Mouse (Mus musculus) intestine, embryonic 16.5 days (tissue): Measurements from ENCODE around the gene Rsrc1. TPM values are rescaled to one million over a fixed set of nuclear protein-coding genes. Genes with fewer than 3 reads are reported as not detected.

Source experiments
- ATAC-seq: fragments of 200-750 bp; cut with Nextera tagmentation; 2 replicates; pipeline ENCODE4 v1.8.0; 2017; ENCODE audit warnings: moderate TSS enrichment, moderate library complexity
- H3K27ac ChIP-seq: fragments of 300-500 bp; sonication (generic); 2 replicates; pipeline ENCODE4 v1.5.1; 2014; ENCODE audit warnings: mild to moderate bottlenecking, low read length
- H3K27me3 ChIP-seq: fragments of 300-500 bp; sonication (generic); replicated peaks from 2 replicates; pipeline ENCODE4 v1.6.1; 2014; ENCODE audit warnings: low read length, control low read depth, mixed read lengths; ENCODE audit not compliant: control insufficient read depth, insufficient read depth
- H3K36me3 ChIP-seq: fragments of 300-500 bp; sonication (generic); 2 replicates; pipeline ENCODE4 v1.6.1; 2014; ENCODE audit warnings: low read length, control low read depth; ENCODE audit not compliant: control insufficient read depth, insufficient read depth
- H3K4me1 ChIP-seq: fragments of 300-500 bp; sonication (generic); 2 replicates; pipeline ENCODE4 v1.6.1; 2014; ENCODE audit warnings: low read length, control low read depth, mixed read lengths; ENCODE audit not compliant: control insufficient read depth, insufficient read depth
- H3K4me2 ChIP-seq: fragments of 300-500 bp; sonication (generic); 2 replicates; pipeline ENCODE4 v1.6.1; 2014; ENCODE audit warnings: low read depth, low read length, control low read depth
- H3K4me3 ChIP-seq: fragments of 300-500 bp; sonication (generic); 2 replicates; pipeline ENCODE4 v1.5.1; 2014; ENCODE audit warnings: mild to moderate bottlenecking, low read length
- H3K9ac ChIP-seq: fragments of 300-500 bp; sonication (generic); 2 replicates; pipeline ENCODE4 v1.6.1; 2014; ENCODE audit warnings: low read depth, low read length
- H3K9me3 ChIP-seq: fragments of 300-500 bp; sonication (generic); 2 replicates; pipeline ENCODE4 v1.6.1; 2016; ENCODE audit warnings: low read length, control low read depth; ENCODE audit not compliant: control insufficient read depth
- WGBS: fragments of 180-500 bp; shearing (Covaris S2); extraction: QIAGEN DNeasy Blood & Tissue Kit; methylation state at CpG from one replicate; pipeline ENCODE4 v1.1.7; 2014; 5-methylcytosine and 5-hydroxymethylcytosine counted together
- polyA plus RNA-seq: library from polyadenylated mRNA; unstranded; fragments of >200 nt; fragmentation: Nextera tagmentation; extraction: Ambion mirVana; gene quantifications from 2 replicates; pipeline ENCODE4 v1.2.1, GENCODE M21; 2015

The Rsrc1 gene
- 18.9 and 21.1 TPM in 2 replicates for polyA plus RNA-seq

GRCm38 (mm10) chr3:66981101-66981661 lies at the start of gene Rsrc1:
Rsrc1 (plus strand) TSS chr3:66981390.
- H3K9me3 ChIP-seq = no peaks in the 10 kb centered on the region
- H3K27ac ChIP-seq = no peak within 1 kb of the TSS
- peaks cover 48% of the 10 kb centered on the region for H3K27me3 ChIP-seq
- peak within 1 kb of the TSS; percentile 73 for H3K4me2 ChIP-seq
- no peak within 1 kb of the TSS for H3K9ac ChIP-seq
- peaks cover 17% of the 10 kb centered on the region; the same call in 1 of the 2 replicates for H3K4me1 ChIP-seq
- under 1% methylated on average over 41 of the region's 62 CpGs for WGBS
- ATAC-seq = peak; percentile 36
- peak within 1 kb of the TSS; percentile 53 for H3K4me3 ChIP-seq
- no peaks in the 10 kb centered on the region for H3K36me3 ChIP-seq

DNA sequence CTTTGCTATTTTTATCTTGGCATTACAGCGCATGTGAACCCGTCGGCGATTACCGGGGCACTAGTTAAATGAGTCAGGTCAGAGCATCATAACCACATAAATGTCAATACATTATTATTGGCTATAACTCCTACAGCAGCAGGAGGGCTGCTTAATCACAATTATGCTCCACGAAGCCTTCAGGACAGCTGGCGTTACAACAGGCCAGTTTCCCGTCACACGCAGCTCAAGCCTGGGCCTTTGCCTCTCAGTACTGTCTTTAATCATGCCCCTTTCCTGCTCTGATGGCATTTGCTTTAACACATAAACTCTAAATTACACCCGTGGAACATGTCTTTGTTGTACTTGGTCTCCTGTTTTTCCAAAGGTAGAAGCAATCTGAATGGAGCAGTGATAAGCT lies 41.5 kb upstream of the Rsrc1 start:
- no peak overlapping the region for H3K4me2 ChIP-seq
- no peaks in the 10 kb centered on the region for H3K4me1 ChIP-seq
- no peak overlapping the region for H3K27ac ChIP-seq
- H3K4me3 ChIP-seq = no peak overlapping the region
- H3K9ac ChIP-seq = no peak overlapping the region
- no peaks in the 10 kb centered on the region for H3K36me3 ChIP-seq
- no peaks in the 10 kb centered on the region for H3K9me3 ChIP-seq
- WGBS = 70% methylated on average over 10 of the region's 10 CpGs
- no peak for ATAC-seq
- H3K27me3 ChIP-seq = no peaks in the 10 kb centered on the region

DNA sequence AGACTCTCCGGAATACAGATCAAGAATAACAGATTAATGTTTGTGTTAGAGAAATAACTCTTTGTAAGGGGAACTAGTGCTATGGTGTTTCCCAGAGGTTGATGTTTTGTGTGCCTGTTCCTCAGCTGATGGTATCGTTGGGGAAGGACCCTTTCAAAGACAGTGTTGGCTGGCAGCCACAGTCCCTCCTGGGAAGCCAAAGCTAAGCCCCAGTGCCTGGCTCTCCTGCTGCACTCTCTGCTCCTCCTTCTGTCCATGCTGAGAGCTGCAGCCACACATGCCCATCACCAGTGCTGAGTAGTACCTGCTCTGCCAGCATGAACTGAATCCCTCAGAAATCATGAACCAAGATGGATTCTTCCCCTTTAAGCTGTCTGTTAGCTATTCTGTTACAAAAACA lies 26.1 kb upstream of the Rsrc1 start:
- WGBS = 65% methylated on average over 2 of the region's 2 CpGs
- no peaks in the 10 kb centered on the region for H3K36me3 ChIP-seq
- H3K27me3 ChIP-seq = no peaks in the 10 kb centered on the region
- H3K4me1 ChIP-seq = no peaks in the 10 kb centered on the region
- no peak overlapping the region for H3K9ac ChIP-seq
- no peak for ATAC-seq
- no peaks in the 10 kb centered on the region for H3K9me3 ChIP-seq
- H3K4me3 ChIP-seq = no peak overlapping the region
- no peak overlapping the region for H3K27ac ChIP-seq
- no peak overlapping the region for H3K4me2 ChIP-seq

DNA sequence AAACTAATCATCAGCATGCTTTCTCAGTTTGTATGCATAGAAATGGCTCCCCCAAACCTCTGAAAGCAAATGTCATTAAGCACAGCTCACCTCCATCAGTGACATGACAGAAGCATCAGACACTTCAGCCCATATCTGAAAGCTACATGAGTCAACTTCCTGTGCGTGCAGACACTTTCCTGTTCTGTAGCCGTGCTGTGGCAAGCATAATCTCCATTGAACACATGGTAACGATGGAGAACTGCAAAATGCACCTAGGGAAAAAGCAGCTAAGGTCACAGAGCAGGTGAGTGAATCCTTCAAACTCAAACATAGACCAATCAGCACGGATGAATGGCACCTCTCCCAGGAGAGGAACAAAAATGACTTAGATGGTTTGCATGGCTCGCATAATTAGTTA lies 21.2 kb upstream of the Rsrc1 start:
- no peaks in the 10 kb centered on the region for H3K9me3 ChIP-seq
- ATAC-seq = no peak
- no peak overlapping the region for H3K27ac ChIP-seq
- no peak overlapping the region for H3K9ac ChIP-seq
- no peak overlapping the region for H3K4me2 ChIP-seq
- H3K4me3 ChIP-seq = no peak overlapping the region
- H3K36me3 ChIP-seq = no peaks in the 10 kb centered on the region
- 57% methylated on average over 5 of the region's 5 CpGs for WGBS
- no peaks in the 10 kb centered on the region for H3K4me1 ChIP-seq
- no peaks in the 10 kb centered on the region for H3K27me3 ChIP-seq

DNA sequence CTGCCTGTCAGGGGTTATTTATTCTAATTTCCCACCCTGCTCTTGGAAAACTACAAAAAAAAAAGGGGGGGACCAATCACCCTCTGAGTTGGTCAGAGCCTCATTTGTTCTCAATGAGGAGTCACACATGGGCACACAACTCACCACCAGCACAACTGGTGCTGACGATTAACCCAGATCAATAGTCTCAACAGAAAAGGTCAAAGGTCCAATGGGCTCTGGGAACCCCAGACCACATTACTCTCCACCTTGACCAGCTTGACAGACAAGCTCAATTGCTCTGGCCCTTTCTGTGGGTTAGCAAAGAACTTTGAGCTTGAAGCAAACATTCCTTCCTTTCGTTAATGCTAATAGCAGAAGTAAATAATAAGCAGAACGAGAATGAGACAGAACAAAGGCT lies 16.3 kb upstream of the Rsrc1 start:
- Histone ChIP-seq H3K36me3 (no peaks in the 10 kb centered on the region), H3K9ac (no peak overlapping the region), H3K4me3 (no peak overlapping the region), H3K9me3 (no peaks in the 10 kb centered on the region), H3K4me2 (no peak overlapping the region), H3K27ac (no peak overlapping the region), H3K27me3 (peaks cover 11% of the 10 kb centered on the region), H3K4me1 (no peaks in the 10 kb centered on the region)
- ATAC-seq = no peak
- 42% methylated on average over 3 of the region's 3 CpGs for WGBS

DNA sequence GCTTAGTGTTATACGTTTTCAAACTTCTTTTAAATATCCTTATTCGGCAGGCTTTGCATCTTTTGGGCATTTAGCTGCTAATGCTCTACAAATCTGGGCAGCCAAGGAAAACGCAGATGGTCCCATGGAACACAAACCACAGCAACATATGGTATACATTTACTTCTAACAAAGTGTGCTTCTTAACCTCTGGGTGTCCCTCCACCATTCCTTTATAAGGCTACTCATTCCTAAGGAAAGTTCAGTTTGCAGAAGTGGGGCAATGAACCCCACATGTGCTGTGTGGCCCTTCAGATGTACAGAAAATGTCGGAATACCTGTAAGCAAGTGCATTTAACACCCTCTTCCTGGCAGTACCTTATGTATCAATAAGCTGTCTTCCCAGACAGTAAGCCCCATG lies 13.7 kb upstream of the Rsrc1 start:
- H3K27me3 ChIP-seq = peaks cover 31% of the 10 kb centered on the region
- WGBS = 72% methylated on average over 4 of the region's 4 CpGs
- H3K4me1 ChIP-seq = no peaks in the 10 kb centered on the region

DNA sequence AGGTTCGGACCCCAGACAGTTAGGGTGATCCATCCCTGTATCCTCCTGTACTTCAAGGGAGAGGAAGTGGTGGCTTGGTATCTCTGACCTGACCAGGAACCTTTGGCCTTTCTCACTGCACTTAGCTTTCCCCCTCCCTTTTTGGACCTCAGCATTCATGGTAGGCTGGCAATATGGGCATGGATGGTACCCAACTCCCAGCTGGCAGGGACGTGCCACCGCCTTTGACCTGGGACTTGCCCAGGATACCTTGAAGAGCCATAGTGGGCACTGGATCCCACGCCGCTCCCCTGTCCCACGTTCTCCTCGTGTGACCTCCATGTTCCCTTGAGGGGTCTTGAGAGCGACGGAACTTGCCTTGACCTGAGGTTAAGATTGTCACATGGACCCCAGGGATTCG lies 10.9 kb upstream of the Rsrc1 start:
- H3K36me3 ChIP-seq = no peaks in the 10 kb centered on the region
- peaks cover 53% of the 10 kb centered on the region for H3K27me3 ChIP-seq
- no peak for ATAC-seq
- no peaks in the 10 kb centered on the region for H3K9me3 ChIP-seq
- no peak overlapping the region for H3K9ac ChIP-seq
- H3K4me3 ChIP-seq = no peak overlapping the region
- no peak overlapping the region for H3K27ac ChIP-seq
- H3K4me2 ChIP-seq = no peak overlapping the region
- H3K4me1 ChIP-seq = peaks cover 4% of the 10 kb centered on the region; the same call in 1 of the 2 replicates
- 2% methylated on average over 10 of the region's 10 CpGs for WGBS

More for the DNA sequence above, 13.7 kb upstream of the Rsrc1 start:
- ATAC-seq = no peak
- H3K36me3 ChIP-seq = no peaks in the 10 kb centered on the region
- H3K9me3 ChIP-seq = no peaks in the 10 kb centered on the region
- H3K27ac ChIP-seq = no peak overlapping the region
- H3K9ac ChIP-seq = no peak overlapping the region
- H3K4me3 ChIP-seq = no peak overlapping the region
- no peak overlapping the region for H3K4me2 ChIP-seq

DNA sequence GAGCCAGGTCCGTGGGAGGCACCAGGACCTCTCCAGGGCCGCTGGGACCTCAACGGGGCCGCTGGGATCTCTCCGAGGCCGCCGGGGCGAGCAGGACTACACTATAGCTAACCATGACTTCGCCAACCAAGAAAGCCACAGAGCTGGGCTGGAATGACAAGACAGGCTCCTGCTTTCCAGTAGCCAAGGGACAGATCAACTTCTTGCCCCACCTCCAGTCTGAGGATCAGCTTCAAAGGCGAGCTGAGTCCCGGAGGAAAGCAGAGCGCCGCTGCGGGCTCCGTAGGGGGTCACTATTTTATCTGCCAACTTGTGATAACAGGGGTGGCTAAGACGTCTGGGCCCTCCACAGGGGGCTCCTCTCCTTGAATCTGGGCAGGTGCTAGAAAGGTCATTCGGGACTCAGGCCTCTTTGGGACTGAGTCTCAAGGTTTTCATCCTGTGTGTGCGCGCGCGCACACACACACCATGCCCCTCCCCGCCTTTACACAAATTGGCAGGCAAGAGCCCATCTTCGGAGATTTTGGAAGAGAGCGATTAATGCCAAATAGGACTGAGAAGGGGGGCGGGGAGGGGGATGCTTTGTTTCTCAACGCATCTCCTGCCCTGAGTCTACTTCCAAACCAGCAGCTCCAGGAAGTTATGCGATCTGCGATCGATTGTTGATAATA lies 10.4 kb upstream of the Rsrc1 start:
- no peak for ATAC-seq
- Histone ChIP-seq H3K4me2 (no peak overlapping the region), H3K27me3 (peaks cover 54% of the 10 kb centered on the region), H3K4me3 (no peak overlapping the region), H3K36me3 (no peaks in the 10 kb centered on the region), H3K4me1 (peaks cover 4% of the 10 kb centered on the region; the same call in 1 of the 2 replicates), H3K9ac (no peak overlapping the region), H3K27ac (no peak overlapping the region), H3K9me3 (no peaks in the 10 kb centered on the region)
- WGBS = 3% methylated on average over 29 of the region's 29 CpGs

GRCm38 (mm10) chr3:66972191-66972950 lies 8.8 kb upstream of the Rsrc1 start:
- Histone ChIP-seq H3K4me3 (no peak overlapping the region), H3K36me3 (no peaks in the 10 kb centered on the region), H3K4me2 (no peak overlapping the region), H3K9ac (no peak overlapping the region), H3K9me3 (no peaks in the 10 kb centered on the region), H3K27me3 (peaks cover 62% of the 10 kb centered on the region), H3K27ac (no peak overlapping the region), H3K4me1 (peaks cover 4% of the 10 kb centered on the region; the same call in 1 of the 2 replicates)
- ATAC-seq = no peak
- whole genome bisulfite sequencing = 4% methylated on average over 16 of the region's 16 CpGs
